Mouse (Mus musculus): ENCODE measurements at regions not wholly inside any gene's neighbourhood (a gene's known extent, or its start where the extent isn't known, plus 50 kb on each side); places are given as distances from the start of the nearest gene placed in this dataset.

GRCm38 (mm10) chr14:9245266-9245665, 579.2 kb upstream of the 4930452B06Rik start:
- TF ChIP-seq CTCF (IDR thresholded peaks at IDR 0.05; ENCODE audit: low read depth, low read length) = no peak
- no peak for TF ChIP-seq POLR2A (IDR thresholded peaks at IDR 0.05; ENCODE audit: insufficient read depth, low read length)
- TF ChIP-seq EP300 (IDR thresholded peaks at IDR 0.05; ENCODE audit: insufficient read depth, low read depth, low read length) = no peak

Measured in ES-Bruce4 (cell line).